Mouse (Mus musculus): ENCODE measurements at regions not wholly inside any gene's neighbourhood (a gene's known extent, or its start where the extent isn't known, plus 50 kb on each side); places are given as distances from the start of the nearest gene placed in this dataset.

DNA sequence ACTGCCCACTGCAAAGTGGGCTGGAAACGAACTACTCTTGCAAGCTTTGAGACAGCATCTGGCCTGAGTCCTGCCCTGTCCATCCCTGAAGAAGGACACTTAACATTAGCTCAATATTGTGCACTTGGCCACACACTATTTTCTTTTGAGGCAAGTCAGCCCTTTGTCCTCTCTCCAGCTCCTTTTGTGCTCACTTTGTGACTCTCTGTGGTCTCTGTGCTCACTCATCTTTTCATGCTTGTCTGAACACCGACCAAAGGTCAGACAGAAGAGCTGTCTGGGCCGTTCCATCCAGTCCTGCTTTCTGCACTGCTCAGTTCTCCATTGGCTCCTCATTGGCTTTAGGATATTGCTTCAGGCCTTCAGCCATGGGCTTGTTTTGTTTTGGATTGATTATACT, 715.8 kb downstream of the Nedd1 start:
- no peak for ATAC-seq (replicated peaks; ENCODE audit: low FRiP score, poor library complexity, severe bottlenecking)

DNA sequence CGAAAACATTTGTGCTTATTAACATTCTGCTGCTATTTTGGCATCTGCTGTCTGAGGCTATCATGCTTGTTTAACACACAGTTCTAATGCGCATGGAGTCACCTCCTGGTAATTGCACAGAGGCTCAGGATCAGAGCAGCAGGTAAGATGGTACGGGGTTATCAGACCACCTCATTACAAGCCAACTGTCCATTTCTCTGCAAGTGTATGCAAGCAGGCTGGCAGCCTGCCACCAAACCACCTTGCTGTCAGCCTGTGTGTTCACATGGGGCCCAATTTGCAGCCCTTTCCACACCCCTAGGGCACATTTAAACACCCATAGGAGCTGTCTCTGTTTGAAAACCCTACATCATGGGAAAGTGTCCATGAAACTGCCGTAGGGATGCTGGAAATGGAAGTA, 731.2 kb downstream of the Nedd1 start:
- no peak for ATAC-seq (replicated peaks; ENCODE audit: low FRiP score, poor library complexity, severe bottlenecking)

DNA sequence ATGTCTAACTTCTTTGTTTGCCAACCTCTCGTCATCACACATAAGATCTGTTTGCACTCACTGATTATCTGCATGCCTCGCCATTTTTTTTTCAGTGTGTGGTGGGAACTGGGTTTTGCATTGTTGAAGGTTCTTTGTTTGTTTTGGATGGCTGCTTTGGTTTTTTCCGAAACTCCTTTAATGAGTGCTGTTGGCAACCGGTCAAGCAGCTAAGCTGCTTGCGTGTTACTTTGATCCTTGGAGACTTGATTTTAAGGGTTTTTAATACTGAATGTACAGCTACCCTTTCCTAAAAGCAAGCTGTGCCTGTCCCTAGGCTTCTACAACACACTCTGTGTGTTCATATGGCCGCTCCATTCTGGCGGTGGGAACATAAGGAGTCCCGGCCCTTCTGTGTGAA, 733.9 kb downstream of the Nedd1 start:
- ATAC-seq (replicated peaks; ENCODE audit: low FRiP score, poor library complexity, severe bottlenecking) = no peak

DNA sequence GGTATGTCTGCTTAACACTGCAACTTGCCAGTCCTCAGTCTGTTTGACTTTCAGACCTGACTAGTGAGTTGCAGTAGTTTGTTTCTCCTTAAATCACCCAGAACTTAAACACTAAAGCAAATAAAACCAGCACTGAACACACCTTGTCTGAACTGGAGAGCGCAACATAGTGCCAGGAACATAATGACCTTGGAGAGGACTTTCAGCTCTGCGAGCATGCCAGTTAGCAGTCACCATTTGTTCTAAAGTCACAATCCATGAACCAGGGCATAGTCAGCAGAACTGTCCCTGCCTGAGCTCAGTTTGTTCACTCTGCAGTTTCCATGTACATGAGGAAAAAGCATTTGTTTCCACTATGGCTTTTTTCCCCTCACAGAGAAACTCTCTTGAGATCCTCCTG, 742.4 kb downstream of the Nedd1 start:
- no peak for ATAC-seq (replicated peaks; ENCODE audit: low FRiP score, poor library complexity, severe bottlenecking)

DNA sequence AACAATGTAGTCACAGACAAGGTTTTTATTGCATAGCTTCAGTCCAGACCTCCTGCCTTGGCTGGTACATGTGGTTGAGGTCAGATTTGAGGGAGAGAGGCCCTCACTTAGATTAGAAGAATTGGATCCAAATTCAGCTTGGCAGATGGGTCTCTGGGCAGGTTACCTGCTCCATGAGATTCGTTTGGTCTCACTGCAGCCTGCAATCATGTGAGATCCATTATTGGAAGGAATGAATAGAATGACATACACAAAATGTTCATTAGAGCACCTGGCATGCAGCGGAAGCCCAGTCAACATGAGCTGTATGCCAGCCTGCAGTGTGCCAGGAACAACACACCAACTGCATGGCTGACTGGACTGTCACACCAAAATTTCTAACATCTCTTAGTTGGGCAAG, 750.3 kb downstream of the Nedd1 start:
- no peak for ATAC-seq (replicated peaks; ENCODE audit: low FRiP score, poor library complexity, severe bottlenecking)

DNA sequence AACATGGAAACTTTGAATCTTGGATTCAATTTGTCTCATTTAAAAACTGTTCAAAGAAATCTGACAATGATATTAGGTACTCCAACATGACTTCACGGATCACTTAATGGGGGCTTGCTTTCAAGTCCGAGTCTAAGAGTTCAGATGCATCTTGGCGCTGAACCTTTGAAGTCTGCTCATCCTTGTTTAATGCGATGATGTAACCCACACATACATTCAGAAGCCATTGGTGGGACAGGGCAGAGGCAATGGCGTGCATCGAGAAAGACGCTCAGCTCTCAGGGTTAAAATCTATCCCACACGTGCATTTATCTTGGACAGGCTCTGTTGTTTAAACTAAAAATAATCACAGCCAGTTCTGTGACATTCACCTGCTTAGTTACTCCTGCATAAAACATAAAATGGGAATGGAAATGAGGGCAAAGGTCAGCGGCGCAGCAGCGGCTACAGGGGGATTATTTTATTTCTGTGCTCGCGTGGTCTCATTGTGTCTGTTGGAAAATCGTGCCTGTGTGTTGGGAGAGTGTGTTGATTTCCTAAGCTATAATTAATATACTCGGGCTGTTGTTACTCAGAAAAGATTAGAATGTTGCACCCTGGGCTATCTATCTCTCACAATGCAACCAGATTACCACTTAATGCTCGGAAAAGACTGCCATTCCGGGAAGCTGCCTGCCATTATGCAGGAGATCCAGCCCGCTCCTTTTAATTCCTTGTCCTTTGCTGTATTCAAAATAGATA, 754.5 kb downstream of the Nedd1 start:
- no peak for ATAC-seq (replicated peaks; ENCODE audit: low FRiP score, poor library complexity, severe bottlenecking)

DNA sequence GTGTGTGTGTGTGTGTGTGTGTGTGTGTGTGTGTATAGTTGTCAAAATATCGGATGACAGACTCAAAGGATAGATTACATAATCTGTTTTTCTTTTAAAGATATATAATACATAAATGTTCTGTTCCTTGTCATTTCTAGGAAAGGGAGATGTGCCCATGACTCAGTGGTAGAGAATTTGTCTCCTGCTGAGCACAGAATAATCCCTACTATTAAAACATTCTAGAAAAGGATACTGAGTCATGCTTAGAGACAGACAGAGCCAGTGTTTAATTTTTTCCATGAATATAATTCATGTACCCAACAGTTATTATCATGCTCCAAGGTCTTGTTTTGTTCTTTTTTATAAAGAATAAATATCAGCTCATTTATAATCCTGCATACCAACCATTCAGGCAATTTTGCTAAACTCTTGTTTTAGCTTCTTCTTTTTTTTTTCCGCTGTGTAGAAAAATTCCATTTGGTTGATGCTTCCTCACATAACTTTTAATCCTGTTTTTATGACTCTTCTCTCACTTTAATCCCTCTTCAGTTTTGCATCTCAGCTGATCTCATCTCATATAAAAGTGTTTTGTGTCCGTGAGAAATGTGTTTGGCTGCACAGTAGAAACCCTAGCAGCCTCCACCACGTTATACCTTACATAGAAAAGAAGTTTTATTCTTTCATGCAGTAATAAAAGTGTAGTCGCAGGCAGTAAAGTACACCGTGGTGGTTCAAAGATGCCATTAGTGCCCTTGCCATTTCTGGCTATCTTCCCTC, 762.3 kb downstream of the Nedd1 start:
- ATAC-seq (replicated peaks; ENCODE audit: low FRiP score, poor library complexity, severe bottlenecking) = no peak

DNA sequence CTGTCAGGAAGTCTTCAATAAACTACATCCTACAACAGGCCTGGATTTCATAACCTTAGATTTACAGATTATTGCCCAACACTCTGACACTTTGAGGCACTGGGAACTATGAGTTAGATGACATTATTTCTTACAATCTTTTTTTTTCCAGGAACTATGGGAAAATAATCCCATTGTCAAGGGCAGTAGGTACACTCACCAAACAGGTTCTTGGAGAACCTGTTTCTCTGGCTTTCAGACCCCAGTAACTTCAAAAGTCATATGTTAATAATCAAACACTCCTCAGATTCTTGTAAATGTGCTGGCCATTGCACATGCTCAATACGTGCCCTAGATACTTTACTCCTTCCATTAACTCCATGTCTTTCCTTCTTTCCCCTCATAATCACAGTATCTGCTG, 769.1 kb downstream of the Nedd1 start:
- no peak for ATAC-seq (replicated peaks; ENCODE audit: low FRiP score, poor library complexity, severe bottlenecking)

DNA sequence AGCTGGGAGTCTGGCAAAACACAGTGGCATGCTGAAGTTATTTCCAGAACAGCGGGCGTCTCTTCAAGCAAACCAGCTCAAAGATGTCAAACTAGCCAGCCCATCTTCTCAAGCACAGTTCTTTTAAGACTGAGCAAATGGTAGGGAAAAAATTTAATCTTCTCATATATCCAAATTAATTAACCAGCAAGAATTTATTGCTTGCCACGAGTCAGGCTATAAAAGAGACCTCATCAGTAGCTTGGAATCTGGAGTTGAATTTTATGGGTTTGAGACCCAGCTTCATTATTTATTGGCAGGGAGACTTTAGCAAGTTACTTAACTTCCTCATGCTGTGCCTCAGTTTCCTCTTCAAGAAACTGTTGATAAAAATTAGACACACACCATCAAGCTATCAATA, 742.5 kb upstream of the Tmpo start:
- ATAC-seq (replicated peaks; ENCODE audit: low FRiP score, poor library complexity, severe bottlenecking) = no peak

DNA sequence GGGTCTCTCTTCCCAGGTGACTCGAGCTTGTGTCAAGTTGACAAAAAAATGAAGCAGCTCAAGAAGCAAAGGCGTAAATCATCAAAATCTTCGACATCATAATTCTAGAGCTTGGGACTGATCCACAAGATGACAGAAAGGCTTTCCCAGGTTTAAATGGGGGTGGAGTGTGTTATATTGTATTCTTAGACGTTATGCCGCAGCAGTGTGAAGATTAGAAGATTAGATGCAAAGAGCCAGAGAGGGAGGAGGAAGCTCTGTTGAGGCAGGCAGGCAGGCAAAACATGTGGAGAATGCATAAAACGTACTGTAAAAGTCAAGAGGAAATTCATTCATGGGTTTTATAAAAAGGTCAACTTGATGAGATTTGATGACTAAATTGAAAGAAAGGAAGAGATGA, 708.7 kb upstream of the Tmpo start:
- ATAC-seq (replicated peaks; ENCODE audit: low FRiP score, poor library complexity, severe bottlenecking) = no peak

DNA sequence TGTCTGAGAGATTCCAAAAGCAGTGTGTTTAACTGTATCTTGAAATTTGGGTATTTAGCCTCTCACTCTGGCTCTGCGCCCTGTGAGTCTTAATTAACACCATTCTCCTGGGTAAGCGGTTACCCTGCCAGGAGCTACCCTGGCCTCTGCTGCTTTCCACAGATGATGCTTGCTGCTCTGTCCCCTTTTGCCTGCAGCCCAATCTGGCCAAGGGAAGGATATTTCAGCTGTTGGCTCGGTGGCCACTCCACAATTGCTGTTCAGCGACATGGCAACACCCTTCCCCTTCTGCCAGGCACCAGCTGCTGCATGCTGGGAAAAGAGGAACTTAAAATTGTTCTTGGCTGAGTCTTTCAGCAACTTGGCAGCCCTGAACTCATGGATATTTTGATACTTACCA, 707.4 kb upstream of the Tmpo start:
- ATAC-seq (replicated peaks; ENCODE audit: low FRiP score, poor library complexity, severe bottlenecking) = no peak

DNA sequence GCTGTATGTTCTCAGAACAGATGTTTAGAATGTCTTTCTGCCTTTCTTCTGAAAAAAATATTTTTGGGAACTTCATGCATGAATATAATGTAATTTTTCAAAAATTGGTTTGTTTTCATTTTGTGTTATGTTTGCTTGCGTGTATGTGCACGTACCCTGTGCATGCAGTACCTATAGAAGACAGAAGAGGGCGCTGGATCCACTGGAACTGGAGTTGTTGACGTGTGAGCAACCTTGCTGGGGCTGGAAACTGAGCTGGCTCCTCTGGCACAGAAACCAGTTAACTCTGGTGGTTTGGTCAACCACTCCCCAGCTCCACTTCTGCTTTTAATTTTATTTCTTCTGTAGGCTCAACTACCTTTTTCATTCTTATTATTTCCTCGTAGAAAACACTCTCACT, 702.0 kb upstream of the Tmpo start:
- ATAC-seq (replicated peaks; ENCODE audit: low FRiP score, poor library complexity, severe bottlenecking) = no peak

DNA sequence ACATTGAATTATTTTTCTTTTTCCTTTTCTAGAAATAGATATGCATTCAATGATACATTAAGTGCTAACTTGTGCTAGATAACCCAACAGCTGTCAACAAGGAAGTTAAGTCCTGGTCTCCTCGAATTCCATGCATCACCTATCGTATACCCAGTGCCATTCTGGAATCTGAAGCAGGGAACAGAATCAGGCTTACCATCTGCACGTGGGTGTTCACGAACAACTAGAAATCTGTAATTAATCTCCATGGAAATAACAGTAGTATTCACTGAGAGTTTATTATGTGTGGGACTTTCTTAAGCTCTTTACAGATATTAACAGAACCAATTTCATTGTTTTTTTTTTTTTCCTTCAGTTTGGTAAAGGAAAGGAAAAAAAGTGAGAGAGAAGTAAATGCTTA, 701.4 kb upstream of the Tmpo start:
- no peak for ATAC-seq (replicated peaks; ENCODE audit: low FRiP score, poor library complexity, severe bottlenecking)

DNA sequence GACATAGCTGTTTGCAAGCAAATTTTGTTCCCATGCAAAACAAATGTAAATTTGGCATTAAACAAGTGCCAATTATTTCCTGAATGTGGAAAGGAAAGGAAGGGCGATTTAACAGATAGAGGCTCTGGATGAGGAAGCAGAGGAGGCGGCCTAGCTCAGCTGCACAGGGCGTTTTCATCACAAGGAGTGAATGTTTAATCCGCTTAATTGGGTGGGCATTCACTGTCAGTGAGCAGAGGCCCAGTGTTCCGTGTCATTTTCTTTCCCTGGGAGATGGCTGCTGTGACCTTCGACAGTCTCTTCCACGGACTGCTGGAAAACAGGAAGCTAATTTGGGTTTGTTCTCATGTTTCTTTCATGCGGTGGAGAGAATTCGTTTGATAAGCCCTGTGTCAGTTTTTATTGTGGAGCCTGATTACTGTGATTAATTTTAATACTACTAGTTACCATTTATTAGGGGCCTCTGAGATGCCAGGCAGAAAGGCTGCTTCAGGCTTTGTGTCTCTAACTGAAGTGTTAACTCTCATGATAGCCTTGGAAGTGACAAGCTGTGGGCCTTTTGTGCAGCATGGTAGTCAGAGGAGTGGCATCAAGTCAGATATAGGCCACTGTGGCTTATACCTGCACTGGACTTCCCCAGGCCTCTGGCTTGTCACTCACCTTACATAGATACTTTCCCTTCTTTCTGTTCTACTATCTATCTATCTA, 700.6 kb upstream of the Tmpo start:
- ATAC-seq (replicated peaks; ENCODE audit: low FRiP score, poor library complexity, severe bottlenecking) = no peak

DNA sequence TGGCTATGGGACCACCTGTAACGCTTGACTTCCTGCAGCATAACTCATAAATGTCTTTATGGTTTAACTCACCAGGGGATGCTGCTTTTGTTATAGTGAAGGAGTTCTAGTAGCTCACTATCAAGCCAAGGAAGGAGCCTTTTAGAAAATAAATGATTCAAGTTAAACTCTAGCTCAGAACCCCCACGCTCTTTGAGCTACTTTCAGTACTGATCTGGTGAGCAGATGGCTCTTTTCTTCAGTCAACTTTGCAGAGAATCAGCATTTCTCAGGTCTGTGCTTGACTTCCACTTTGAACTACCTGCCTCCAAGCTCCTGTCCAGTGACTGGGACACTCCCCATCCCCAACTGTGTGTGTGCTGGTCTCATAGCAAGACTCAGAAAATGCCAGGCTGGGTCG, 694.3 kb upstream of the Tmpo start:
- ATAC-seq (replicated peaks; ENCODE audit: low FRiP score, poor library complexity, severe bottlenecking) = no peak

DNA sequence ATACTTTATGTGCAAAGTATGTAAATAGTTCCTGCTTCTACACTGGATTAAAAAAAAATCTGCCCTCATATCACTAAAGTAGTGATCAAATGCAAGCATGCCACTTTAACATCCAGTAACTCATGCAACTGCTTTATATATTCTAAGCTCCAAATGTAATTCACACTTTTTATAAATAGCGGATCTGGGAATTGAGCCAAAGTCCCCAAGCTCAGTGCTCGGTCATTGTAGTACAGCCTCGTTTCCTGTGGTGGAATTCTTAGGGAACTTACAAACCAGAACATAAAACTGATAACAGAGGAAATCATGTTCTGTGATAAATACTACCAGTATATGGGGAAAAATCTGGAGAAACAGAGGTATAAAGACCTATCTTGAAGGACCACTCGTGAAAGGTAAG, 690.1 kb upstream of the Tmpo start:
- no peak for ATAC-seq (replicated peaks; ENCODE audit: low FRiP score, poor library complexity, severe bottlenecking)

DNA sequence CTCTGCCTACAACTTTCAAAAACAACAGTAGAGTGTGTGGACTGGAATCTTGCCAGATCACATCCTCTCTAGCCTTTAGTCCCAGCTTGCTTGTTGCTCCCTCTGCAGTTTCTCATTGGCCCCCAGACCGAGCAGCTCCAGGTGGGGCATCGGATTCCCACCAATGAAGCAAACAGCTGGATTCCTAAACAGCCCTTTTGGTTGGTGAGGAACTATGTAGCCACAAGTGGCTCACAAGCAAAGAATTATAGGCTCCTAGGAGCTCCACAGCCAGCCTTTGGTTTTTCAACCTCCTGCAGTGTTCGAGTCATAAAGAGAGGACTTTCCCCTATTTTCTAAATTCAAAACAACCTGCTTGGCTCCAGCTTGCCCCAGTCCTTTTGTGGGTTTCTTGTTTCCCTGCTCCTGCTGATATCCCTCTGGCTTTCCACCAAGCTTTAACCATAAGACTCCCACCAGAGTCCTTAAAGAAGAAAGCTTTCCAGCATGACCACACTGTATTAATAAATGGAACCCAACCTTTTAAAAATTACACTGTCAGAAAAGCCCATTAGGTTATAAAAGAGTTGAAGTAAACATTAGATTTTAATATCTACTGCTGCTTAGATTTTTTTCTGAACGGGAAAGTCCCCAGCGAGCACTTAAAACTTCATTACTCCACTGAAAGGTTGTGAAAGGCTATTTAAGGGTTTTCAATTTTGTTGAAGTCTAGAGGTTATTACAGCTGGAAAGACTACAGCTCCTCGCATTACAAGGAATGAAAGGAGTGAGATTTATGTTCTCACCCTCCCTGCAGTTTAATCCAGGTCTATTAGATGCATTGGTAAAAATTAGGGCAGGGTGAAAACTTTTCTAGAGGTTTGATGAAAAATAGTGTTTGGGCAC, 677.8 kb upstream of the Tmpo start:
- no peak for ATAC-seq (replicated peaks; ENCODE audit: low FRiP score, poor library complexity, severe bottlenecking)

DNA sequence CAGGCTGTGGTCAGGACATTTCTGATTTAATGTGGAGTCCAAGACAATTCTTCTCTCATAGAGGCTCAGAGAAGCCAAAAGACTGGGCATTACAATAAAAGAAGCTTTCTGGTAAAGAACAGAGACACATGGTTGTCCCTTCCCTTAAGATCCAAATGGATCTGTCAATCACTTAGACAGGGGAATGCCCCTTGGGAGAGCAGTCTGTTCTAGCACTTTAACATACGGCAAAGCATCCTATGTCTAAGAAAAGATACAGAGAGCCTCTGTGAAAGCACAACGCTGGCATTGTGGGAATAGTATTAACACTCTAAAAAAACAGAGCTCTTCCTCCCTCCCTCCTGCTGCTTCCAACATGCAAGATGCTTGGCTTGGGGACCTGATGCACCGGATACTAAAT, 646.0 kb upstream of the Tmpo start:
- no peak for ATAC-seq (replicated peaks; ENCODE audit: low FRiP score, poor library complexity, severe bottlenecking)

DNA sequence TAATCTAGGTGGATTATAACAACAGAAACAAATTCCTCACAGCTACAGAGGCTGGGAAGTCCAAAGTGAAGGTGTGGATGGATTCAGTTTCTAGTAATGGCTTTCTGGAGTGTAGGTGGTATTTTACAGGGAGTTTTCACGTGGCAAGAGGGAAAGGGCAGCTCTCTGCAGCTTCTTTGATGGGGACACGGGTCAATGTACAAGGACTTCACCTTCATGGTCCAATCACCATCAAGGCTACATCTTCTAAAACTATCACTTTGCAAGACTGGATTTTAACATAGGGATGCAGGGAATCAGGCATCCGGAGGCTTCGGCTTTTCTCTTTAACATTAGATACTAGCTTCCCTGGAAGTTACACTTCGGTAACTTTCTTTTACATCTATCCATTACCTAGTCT, 642.4 kb upstream of the Tmpo start:
- ATAC-seq (replicated peaks; ENCODE audit: low FRiP score, poor library complexity, severe bottlenecking) = no peak

DNA sequence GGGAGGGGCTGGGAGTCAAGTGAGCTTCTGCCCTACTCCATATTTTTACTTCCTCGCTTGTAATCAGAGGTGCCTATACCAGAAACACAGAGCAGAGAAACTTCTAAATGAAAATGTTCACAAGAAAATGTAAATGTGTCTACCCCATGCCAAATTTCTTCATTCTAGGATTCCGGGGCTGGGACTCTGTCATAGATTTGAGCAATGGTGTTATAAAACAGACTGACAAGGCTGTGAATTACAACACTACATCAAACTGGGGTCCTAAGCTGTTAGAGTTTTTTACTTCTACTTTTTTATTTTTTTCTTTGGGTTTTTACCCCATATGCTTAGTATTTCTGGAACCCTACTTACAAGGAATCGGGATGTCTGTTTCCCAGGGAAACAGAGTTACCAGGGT, 623.8 kb upstream of the Tmpo start:
- no peak for ATAC-seq (replicated peaks; ENCODE audit: low FRiP score, poor library complexity, severe bottlenecking)

All from erythroid progenitor cell, adult 5-6 weeks (primary cell).